Mouse (Mus musculus) kidney, adult 8-10 months (tissue): ENCODE results near the gene Slc39a11.
A peak's percentile ranks its signal among the peaks of the same experiment; 100 is the strongest.

Experiments
- DNase-seq, 2 experiments: peaks; one replicate each; pipeline ENCODE4 v3.0.0; 2022

Slc39a11 gene

GRCm38 (mm10) chr11:113225748-113226147 lies 424.1 kb downstream of the Slc39a11 start:
- DNase-seq: no peak

GRCm38 (mm10) chr11:113223756-113224323 lies 426.0 kb downstream of the Slc39a11 start:
- no peak for DNase-seq

GRCm38 (mm10) chr11:113221267-113222195 lies 428.3 kb downstream of the Slc39a11 start:
- peak; percentile 25 to 47 for DNase-seq

GRCm38 (mm10) chr11:113220649-113221048 lies 429.2 kb downstream of the Slc39a11 start:
- DNase-seq: no peak

- DNase-seq: no peak
These were observed 435.1 kb downstream of the Slc39a11 start for GRCm38 (mm10) chr11:113214741-113215140.

- no peak for DNase-seq
These were observed 437.4 kb downstream of the Slc39a11 start for GRCm38 (mm10) chr11:113212390-113213025.

GRCm38 (mm10) chr11:113209220-113209878 lies 440.5 kb downstream of the Slc39a11 start:
- DNase-seq: no peak

GRCm38 (mm10) chr11:113208521-113209072 lies 441.3 kb downstream of the Slc39a11 start:
- DNase-seq: no peak

- DNase-seq: no peak
These were observed 441.9 kb downstream of the Slc39a11 start for GRCm38 (mm10) chr11:113207966-113208365.

- no peak for DNase-seq
These were observed 443.8 kb downstream of the Slc39a11 start for GRCm38 (mm10) chr11:113206099-113206498.

GRCm38 (mm10) chr11:113203008-113203407 lies 446.9 kb downstream of the Slc39a11 start:
- no peak for DNase-seq

- peak; percentile 68 to 71 for DNase-seq
These were observed 448.3 kb downstream of the Slc39a11 start for GRCm38 (mm10) chr11:113201470-113201997.

- DNase-seq: no peak
These were observed 449.0 kb downstream of the Slc39a11 start for GRCm38 (mm10) chr11:113200901-113201300.

- DNase-seq: no peak
These were observed 451.3 kb downstream of the Slc39a11 start for GRCm38 (mm10) chr11:113198586-113198985.

- DNase-seq: no peak
These were observed 452.3 kb downstream of the Slc39a11 start for GRCm38 (mm10) chr11:113197624-113198023.

- DNase-seq: no peak
These were observed 453.5 kb downstream of the Slc39a11 start for GRCm38 (mm10) chr11:113196234-113197007.
